Mouse (Mus musculus): ENCODE results near the gene Notum. TPM values are rescaled to one million over a fixed set of nuclear protein-coding genes. Genes with fewer than 3 reads are reported as not detected.

Notum gene
- polyA plus RNA-seq, 1 experiment from 2014 or later, result 14.0 TPM

- peak; percentile 83 for ATAC-seq (ENCODE audit: insufficient number of reproducible peaks, insufficient read depth, low FRiP score, low read depth)
Measured at GRCm38 (mm10) chr11:120624680-120625111, 36.3 kb downstream of the Notum start.

GRCm38 (mm10) chr11:120623961-120624679, 36.9 kb downstream of the Notum start:
- Histone ChIP-seq H3K9me3 (ENCODE audit: control insufficient read depth, low read depth, low read length) (no peaks in the 10 kb centered on the region), H3K4me1 (ENCODE audit: control insufficient read depth, insufficient read depth, low read length) (peaks cover 10% of the 10 kb centered on the region), H3K4me3 (ENCODE audit: low read depth, low read length) (peak overlapping the region; percentile 96), H3K9ac (replicated peaks; ENCODE audit: low read depth, low read length) (peak overlapping the region; percentile 58), H3K4me2 (replicated peaks; ENCODE audit: low read depth, low read length) (peak overlapping the region; percentile 92), H3K27ac (ENCODE audit: low read length) (peak overlapping the region; percentile 81), H3K27me3 (ENCODE audit: control insufficient read depth, insufficient read depth, low read length) (no peaks in the 10 kb centered on the region), H3K36me3 (ENCODE audit: control insufficient read depth, insufficient read depth, low read length) (peaks cover 38% of the 10 kb centered on the region)
- 11% methylated on average over 30 of the region's 30 CpGs for WGBS
- peak; percentile 85 for ATAC-seq (ENCODE audit: insufficient number of reproducible peaks, insufficient read depth, low FRiP score, low read depth)

More at GRCm38 (mm10) chr11:120624680-120625111, 36.3 kb downstream of the Notum start:
- peak overlapping the region; percentile 96 for H3K4me3 ChIP-seq (ENCODE audit: low read depth, low read length)
- peak overlapping the region; percentile 92 for H3K4me2 ChIP-seq (replicated peaks; ENCODE audit: low read depth, low read length)
- peaks cover 11% of the 10 kb centered on the region for H3K4me1 ChIP-seq (ENCODE audit: control insufficient read depth, insufficient read depth, low read length)
- H3K27me3 ChIP-seq (ENCODE audit: control insufficient read depth, insufficient read depth, low read length), result no peaks in the 10 kb centered on the region
- H3K27ac ChIP-seq (ENCODE audit: low read length), result peak overlapping the region; percentile 81
- no peaks in the 10 kb centered on the region for H3K9me3 ChIP-seq (ENCODE audit: control insufficient read depth, low read depth, low read length)
- 0% methylated on average over 53 of the region's 53 CpGs for WGBS
- peak overlapping the region; percentile 58 for H3K9ac ChIP-seq (replicated peaks; ENCODE audit: low read depth, low read length)
- peaks cover 40% of the 10 kb centered on the region for H3K36me3 ChIP-seq (ENCODE audit: control insufficient read depth, insufficient read depth, low read length)

- Histone ChIP-seq H3K36me3 (ENCODE audit: control insufficient read depth, insufficient read depth, low read length) (peaks cover 40% of the 10 kb centered on the region), H3K27ac (ENCODE audit: low read length) (no peak overlapping the region), H3K4me2 (replicated peaks; ENCODE audit: low read depth, low read length) (no peak overlapping the region), H3K9ac (replicated peaks; ENCODE audit: low read depth, low read length) (no peak overlapping the region), H3K9me3 (ENCODE audit: control insufficient read depth, low read depth, low read length) (no peaks in the 10 kb centered on the region), H3K4me3 (ENCODE audit: low read depth, low read length) (no peak overlapping the region), H3K27me3 (ENCODE audit: control insufficient read depth, insufficient read depth, low read length) (no peaks in the 10 kb centered on the region), H3K4me1 (ENCODE audit: control insufficient read depth, insufficient read depth, low read length) (peaks cover 10% of the 10 kb centered on the region)
- WGBS, result 88% methylated on average over 6 of the region's 6 CpGs
- ATAC-seq (ENCODE audit: insufficient number of reproducible peaks, insufficient read depth, low FRiP score, low read depth), result no peak
Measured at GRCm38 (mm10) chr11:120622805-120623204, 38.2 kb downstream of the Notum start.

GRCm38 (mm10) chr11:120620195-120620594, 40.8 kb downstream of the Notum start:
- no peak overlapping the region for H3K4me3 ChIP-seq (ENCODE audit: low read depth, low read length)
- H3K27me3 ChIP-seq (ENCODE audit: control insufficient read depth, insufficient read depth, low read length), result no peaks in the 10 kb centered on the region
- H3K36me3 ChIP-seq (ENCODE audit: control insufficient read depth, insufficient read depth, low read length), result peaks cover 33% of the 10 kb centered on the region
- no peak overlapping the region for H3K27ac ChIP-seq (ENCODE audit: low read length)
- 93% methylated on average over 14 of the region's 14 CpGs for WGBS
- no peaks in the 10 kb centered on the region for H3K9me3 ChIP-seq (ENCODE audit: control insufficient read depth, low read depth, low read length)
- ATAC-seq (ENCODE audit: insufficient number of reproducible peaks, insufficient read depth, low FRiP score, low read depth), result no peak
- H3K4me2 ChIP-seq (replicated peaks; ENCODE audit: low read depth, low read length), result no peak overlapping the region
- peaks cover 17% of the 10 kb centered on the region for H3K4me1 ChIP-seq (ENCODE audit: control insufficient read depth, insufficient read depth, low read length)
- H3K9ac ChIP-seq (replicated peaks; ENCODE audit: low read depth, low read length), result no peak overlapping the region

- no peak overlapping the region for H3K4me3 ChIP-seq (ENCODE audit: low read depth, low read length)
- no peak overlapping the region for H3K4me2 ChIP-seq (replicated peaks; ENCODE audit: low read depth, low read length)
- no peak overlapping the region for H3K9ac ChIP-seq (replicated peaks; ENCODE audit: low read depth, low read length)
- no peaks in the 10 kb centered on the region for H3K9me3 ChIP-seq (ENCODE audit: control insufficient read depth, low read depth, low read length)
- H3K4me1 ChIP-seq (ENCODE audit: control insufficient read depth, insufficient read depth, low read length), result peaks cover 11% of the 10 kb centered on the region
- peaks cover 36% of the 10 kb centered on the region for H3K36me3 ChIP-seq (ENCODE audit: control insufficient read depth, insufficient read depth, low read length)
- 94% methylated on average over 25 of the region's 25 CpGs for WGBS
- H3K27me3 ChIP-seq (ENCODE audit: control insufficient read depth, insufficient read depth, low read length), result no peaks in the 10 kb centered on the region
- ATAC-seq (ENCODE audit: insufficient number of reproducible peaks, insufficient read depth, low FRiP score, low read depth), result no peak
- H3K27ac ChIP-seq (ENCODE audit: low read length), result no peak overlapping the region
Measured at GRCm38 (mm10) chr11:120618619-120619535, 42.1 kb downstream of the Notum start.

GRCm38 (mm10) chr11:120617519-120618112, 43.4 kb downstream of the Notum start, which contains the start of gene Pcyt2:
Gene Pcyt2, minus strand, starts transcription at chr11:120617936.
- Histone ChIP-seq H3K9ac (replicated peaks; ENCODE audit: low read depth, low read length) (peak within 1 kb of the TSS; percentile 36; the same call in 1 of the 2 replicates), H3K27ac (ENCODE audit: low read length) (no peak within 1 kb of the TSS), H3K27me3 (ENCODE audit: control insufficient read depth, insufficient read depth, low read length) (no peaks in the 10 kb centered on the region), H3K4me3 (ENCODE audit: low read depth, low read length) (peak within 1 kb of the TSS; percentile 53), H3K4me1 (ENCODE audit: control insufficient read depth, insufficient read depth, low read length) (peaks cover 10% of the 10 kb centered on the region), H3K4me2 (replicated peaks; ENCODE audit: low read depth, low read length) (peak within 1 kb of the TSS; percentile 74), H3K9me3 (ENCODE audit: control insufficient read depth, low read depth, low read length) (no peaks in the 10 kb centered on the region), H3K36me3 (ENCODE audit: control insufficient read depth, insufficient read depth, low read length) (peaks cover 43% of the 10 kb centered on the region)
- ATAC-seq (ENCODE audit: insufficient number of reproducible peaks, insufficient read depth, low FRiP score, low read depth), result peak; percentile 96
- under 1% methylated on average over 56 of the region's 56 CpGs for WGBS

GRCm38 (mm10) chr11:120616617-120617294, 44.2 kb downstream of the Notum start:
- Histone ChIP-seq H3K27me3 (ENCODE audit: control insufficient read depth, insufficient read depth, low read length) (no peaks in the 10 kb centered on the region), H3K9me3 (ENCODE audit: control insufficient read depth, low read depth, low read length) (no peaks in the 10 kb centered on the region), H3K4me2 (replicated peaks; ENCODE audit: low read depth, low read length) (peak overlapping the region; percentile 74), H3K4me1 (ENCODE audit: control insufficient read depth, insufficient read depth, low read length) (peaks cover 10% of the 10 kb centered on the region), H3K36me3 (ENCODE audit: control insufficient read depth, insufficient read depth, low read length) (peaks cover 51% of the 10 kb centered on the region), H3K27ac (ENCODE audit: low read length) (no peak overlapping the region), H3K9ac (replicated peaks; ENCODE audit: low read depth, low read length) (0 out of 2 replicates have a peak overlapping the region, but pooled peaks have one; percentile 36), H3K4me3 (ENCODE audit: low read depth, low read length) (peak overlapping the region; percentile 53)
- no peak for ATAC-seq (ENCODE audit: insufficient number of reproducible peaks, insufficient read depth, low FRiP score, low read depth)
- WGBS, result 51% methylated on average over 4 of the region's 4 CpGs
